Mouse (Mus musculus): Measurements from ENCODE around the gene Notch3. TPM values are rescaled to one million over a fixed set of nuclear protein-coding genes. Genes with fewer than 3 reads are reported as not detected.

Notch3 gene
- polyA plus RNA-seq, 1 experiment: 1.5 TPM

DNA sequence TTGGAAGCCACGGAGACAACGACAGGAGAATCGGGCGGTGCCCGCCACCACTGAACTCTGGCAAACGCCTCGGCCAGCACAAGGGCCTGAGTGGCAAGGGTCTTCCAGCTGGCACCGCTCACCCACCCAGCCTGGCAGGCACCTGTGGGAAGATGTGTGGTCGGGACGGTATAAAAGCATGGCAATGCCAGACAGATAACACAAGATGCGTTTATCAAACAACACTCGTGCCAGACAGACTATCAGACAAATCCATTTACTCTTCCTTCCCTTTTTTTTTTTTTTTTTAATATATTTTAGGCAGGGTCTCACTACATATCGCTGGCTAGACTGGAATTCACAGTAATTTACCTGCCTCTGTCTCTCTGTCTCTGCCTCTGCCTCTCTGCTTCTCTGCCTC, 7.8 kb downstream of the Notch3 start:
- H3K4me1 ChIP-seq (ENCODE audit: control insufficient read depth, insufficient read depth, low read length): peaks cover 10% of the 10 kb centered on the region
- H3K4me3 ChIP-seq (ENCODE audit: control insufficient read depth, low read depth, low read length): no peak overlapping the region
- no peaks in the 10 kb centered on the region for H3K36me3 ChIP-seq (ENCODE audit: control insufficient read depth, insufficient read depth, low read length)
- no peak for TF ChIP-seq CTCF (IDR thresholded peaks at IDR 0.05; ENCODE audit: control insufficient read depth, insufficient read depth, insufficient replicate concordance, low read depth, low read length)
- no peak for TF ChIP-seq POLR2A (IDR thresholded peaks at IDR 0.05; ENCODE audit: control insufficient read depth, low read depth, low read length)
- no peak overlapping the region for H3K27ac ChIP-seq (ENCODE audit: control insufficient read depth, insufficient read depth, low read depth, low read length)
- no peaks in the 10 kb centered on the region for H3K27me3 ChIP-seq (ENCODE audit: control insufficient read depth, insufficient read depth, low read length)

DNA sequence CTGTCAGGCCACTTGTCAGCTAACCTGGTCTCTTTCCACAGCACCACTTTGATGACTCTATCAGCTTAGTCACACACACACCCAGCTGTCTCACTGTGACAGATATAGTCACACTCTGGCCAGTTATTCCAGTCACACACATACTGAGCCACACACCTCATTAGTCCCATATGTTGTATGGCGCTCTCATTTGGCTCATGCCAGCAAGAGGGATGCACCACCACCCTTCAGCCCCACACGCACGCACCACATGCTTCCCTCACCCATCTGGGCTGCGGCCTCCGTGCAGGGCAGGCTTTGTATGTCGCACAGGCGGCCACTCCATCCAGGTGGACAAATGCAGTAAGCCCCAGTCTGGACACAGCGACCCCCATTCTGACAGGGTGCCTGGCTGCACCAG, 19.9 kb downstream of the Notch3 start:
- H3K4me1 ChIP-seq (ENCODE audit: control insufficient read depth, insufficient read depth, low read length): peaks cover 7% of the 10 kb centered on the region

DNA sequence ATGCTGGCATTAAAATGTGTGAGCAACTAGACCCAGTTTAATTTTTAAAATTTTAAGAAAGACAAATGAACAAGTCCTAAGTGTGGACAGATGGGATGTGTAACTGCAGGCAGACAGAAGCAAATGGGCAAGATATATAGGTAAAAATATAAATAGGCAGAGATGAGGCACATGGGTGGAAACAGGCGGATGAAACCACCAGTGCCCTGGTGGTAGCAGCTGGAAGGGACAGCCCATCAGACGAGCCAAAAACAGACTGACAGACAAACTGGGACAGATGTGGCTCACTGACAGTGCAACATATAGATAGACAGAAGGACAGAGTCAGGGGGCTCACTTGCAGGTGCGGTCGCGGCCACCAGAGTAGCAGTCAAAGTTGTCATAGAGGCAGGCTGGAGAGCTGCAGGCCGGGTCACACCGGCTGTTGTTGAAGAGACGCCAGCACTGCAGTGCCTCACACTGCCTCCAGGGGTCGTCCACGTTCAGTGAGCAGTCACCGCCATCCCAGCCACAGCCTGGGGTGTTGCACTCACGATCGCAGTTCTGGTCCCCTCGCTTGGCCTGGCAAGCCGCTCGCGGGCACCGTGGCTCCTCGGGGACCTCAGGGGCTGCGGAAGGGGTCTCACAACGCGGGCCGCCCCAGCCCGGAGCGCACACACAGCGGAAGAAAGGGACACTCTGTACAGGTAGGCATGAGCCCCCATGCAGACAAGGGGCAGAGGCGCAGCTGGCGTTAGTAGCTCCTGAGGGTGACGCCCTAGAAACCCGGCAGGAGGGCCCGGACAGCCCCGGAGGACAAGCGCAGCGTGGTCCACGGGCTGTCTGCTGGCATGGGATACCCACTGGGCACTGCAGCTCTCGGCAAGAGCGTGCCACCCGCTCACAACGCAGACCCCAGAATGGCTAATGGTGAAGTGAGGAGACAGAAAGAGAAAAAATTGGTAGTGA, 23.5 kb downstream of the Notch3 start:
- H3K4me1 ChIP-seq (ENCODE audit: control insufficient read depth, insufficient read depth, low read length): peaks cover 13% of the 10 kb centered on the region
- TF ChIP-seq POLR2A (IDR thresholded peaks at IDR 0.05; ENCODE audit: control insufficient read depth, low read depth, low read length) (no peak), CTCF (IDR thresholded peaks at IDR 0.05; ENCODE audit: control insufficient read depth, insufficient read depth, insufficient replicate concordance, low read depth, low read length) (peak; percentile 86; the same call in 1 of the 2 replicates)
- no peaks in the 10 kb centered on the region for H3K27me3 ChIP-seq (ENCODE audit: control insufficient read depth, insufficient read depth, low read length)
- H3K4me3 ChIP-seq (ENCODE audit: control insufficient read depth, low read depth, low read length): peak overlapping the region; percentile 70
- H3K36me3 ChIP-seq (ENCODE audit: control insufficient read depth, insufficient read depth, low read length): no peaks in the 10 kb centered on the region
- H3K27ac ChIP-seq (ENCODE audit: control insufficient read depth, insufficient read depth, low read depth, low read length): no peak overlapping the region

More for the DNA sequence above, 19.9 kb downstream of the Notch3 start:
- no peak overlapping the region for H3K27ac ChIP-seq (ENCODE audit: control insufficient read depth, insufficient read depth, low read depth, low read length)
- H3K36me3 ChIP-seq (ENCODE audit: control insufficient read depth, insufficient read depth, low read length): no peaks in the 10 kb centered on the region
- H3K27me3 ChIP-seq (ENCODE audit: control insufficient read depth, insufficient read depth, low read length): no peaks in the 10 kb centered on the region
- H3K4me3 ChIP-seq (ENCODE audit: control insufficient read depth, low read depth, low read length): no peak overlapping the region
- TF ChIP-seq CTCF (IDR thresholded peaks at IDR 0.05; ENCODE audit: control insufficient read depth, insufficient read depth, insufficient replicate concordance, low read depth, low read length) (no peak), POLR2A (IDR thresholded peaks at IDR 0.05; ENCODE audit: control insufficient read depth, low read depth, low read length) (no peak)

DNA sequence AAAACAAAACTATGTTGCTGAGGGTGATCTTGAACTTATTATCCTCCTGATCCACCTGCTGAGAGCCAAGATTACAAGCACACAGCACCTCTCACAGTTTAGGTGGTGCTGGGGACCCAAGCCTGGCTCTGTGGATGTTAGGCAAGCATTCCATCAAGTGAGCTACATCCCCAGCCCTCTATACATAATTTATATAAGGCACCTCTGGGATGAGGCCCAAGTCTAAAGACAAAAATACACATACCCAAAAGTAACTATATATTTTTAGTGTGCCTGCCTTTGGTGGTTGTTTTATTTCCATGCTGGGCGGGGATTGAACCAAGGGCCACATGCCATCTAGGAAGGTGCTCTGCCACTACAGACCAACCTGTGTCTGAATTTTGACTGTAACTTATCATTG, 24.4 kb downstream of the Notch3 start:
- H3K4me1 ChIP-seq (ENCODE audit: control insufficient read depth, insufficient read depth, low read length): peaks cover 13% of the 10 kb centered on the region
- no peaks in the 10 kb centered on the region for H3K27me3 ChIP-seq (ENCODE audit: control insufficient read depth, insufficient read depth, low read length)
- H3K36me3 ChIP-seq (ENCODE audit: control insufficient read depth, insufficient read depth, low read length): no peaks in the 10 kb centered on the region
- H3K27ac ChIP-seq (ENCODE audit: control insufficient read depth, insufficient read depth, low read depth, low read length): no peak overlapping the region
- TF ChIP-seq POLR2A (IDR thresholded peaks at IDR 0.05; ENCODE audit: control insufficient read depth, low read depth, low read length) (no peak), CTCF (IDR thresholded peaks at IDR 0.05; ENCODE audit: control insufficient read depth, insufficient read depth, insufficient replicate concordance, low read depth, low read length) (no peak)
- no peak overlapping the region for H3K4me3 ChIP-seq (ENCODE audit: control insufficient read depth, low read depth, low read length)

DNA sequence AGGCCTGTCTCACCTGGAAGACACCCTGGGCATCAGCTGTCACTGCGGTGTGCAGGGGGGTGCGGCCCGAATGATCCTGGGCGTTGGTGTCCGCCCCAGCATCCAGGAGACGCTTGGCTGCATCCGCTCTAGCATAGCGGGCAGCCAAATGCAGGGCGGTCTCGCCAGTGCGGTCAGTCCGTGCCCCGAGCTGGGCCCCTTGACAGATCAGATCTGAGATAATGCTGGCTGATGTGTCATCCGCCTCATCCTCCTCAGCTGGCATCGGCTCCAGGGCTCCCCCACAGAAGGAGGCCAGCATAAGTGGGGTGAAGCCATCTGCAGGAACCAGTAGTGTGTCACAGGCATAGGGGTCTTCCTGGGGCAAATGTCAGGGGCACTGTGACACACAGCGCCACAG, 33.3 kb downstream of the Notch3 start:
- Histone ChIP-seq H3K36me3 (ENCODE audit: control insufficient read depth, insufficient read depth, low read length) (no peaks in the 10 kb centered on the region), H3K4me3 (ENCODE audit: control insufficient read depth, low read depth, low read length) (no peak overlapping the region), H3K4me1 (ENCODE audit: control insufficient read depth, insufficient read depth, low read length) (no peaks in the 10 kb centered on the region), H3K27me3 (ENCODE audit: control insufficient read depth, insufficient read depth, low read length) (no peaks in the 10 kb centered on the region), H3K27ac (ENCODE audit: control insufficient read depth, insufficient read depth, low read depth, low read length) (no peak overlapping the region)
- no peak for TF ChIP-seq POLR2A (IDR thresholded peaks at IDR 0.05; ENCODE audit: control insufficient read depth, low read depth, low read length)
- TF ChIP-seq CTCF (IDR thresholded peaks at IDR 0.05; ENCODE audit: control insufficient read depth, insufficient read depth, insufficient replicate concordance, low read depth, low read length): no peak

DNA sequence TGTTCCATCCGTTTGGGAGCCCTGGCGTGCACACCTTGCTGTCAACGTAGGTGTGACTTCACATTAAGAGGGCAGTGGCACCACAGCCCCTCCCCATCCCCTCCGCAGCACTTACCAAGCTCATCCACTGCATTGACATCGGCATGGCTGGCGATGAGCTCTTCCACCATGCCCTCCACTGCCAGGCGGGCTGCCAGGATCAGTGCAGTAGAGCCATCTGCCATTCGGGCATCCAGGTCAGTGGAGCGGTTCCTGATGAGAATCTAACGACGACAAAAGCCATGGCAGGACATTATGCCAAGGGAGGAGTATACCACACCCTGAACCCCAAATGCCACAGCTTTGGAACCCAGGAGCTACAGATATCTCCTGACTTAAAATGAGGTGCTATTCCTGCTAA, 34.6 kb downstream of the Notch3 start:
- Histone ChIP-seq H3K27ac (ENCODE audit: control insufficient read depth, insufficient read depth, low read depth, low read length) (no peak overlapping the region), H3K36me3 (ENCODE audit: control insufficient read depth, insufficient read depth, low read length) (no peaks in the 10 kb centered on the region)

DNA sequence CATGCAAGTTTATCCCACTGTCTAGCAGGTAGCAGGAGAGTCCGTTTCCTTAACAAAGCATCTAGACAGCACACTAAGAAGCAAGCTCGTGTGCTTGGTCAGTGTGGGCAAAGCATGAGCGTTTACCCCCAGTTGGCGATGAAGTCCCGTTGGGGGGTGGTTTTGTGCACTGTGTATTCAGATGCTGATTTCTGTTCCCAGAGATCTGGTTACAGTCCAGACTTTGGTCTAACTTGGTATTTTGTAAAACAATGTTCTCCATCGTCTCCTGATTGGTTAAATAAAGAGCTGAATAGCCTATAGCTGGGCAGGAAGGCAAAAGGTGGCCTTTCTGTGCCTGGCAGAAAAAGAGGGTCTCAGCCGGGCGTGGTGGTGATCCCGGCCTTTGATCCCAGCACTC, 36.1 kb downstream of the Notch3 start:
- H3K27me3 ChIP-seq (ENCODE audit: control insufficient read depth, insufficient read depth, low read length): no peaks in the 10 kb centered on the region
- no peaks in the 10 kb centered on the region for H3K4me1 ChIP-seq (ENCODE audit: control insufficient read depth, insufficient read depth, low read length)
- H3K27ac ChIP-seq (ENCODE audit: control insufficient read depth, insufficient read depth, low read depth, low read length): no peak overlapping the region
- no peaks in the 10 kb centered on the region for H3K36me3 ChIP-seq (ENCODE audit: control insufficient read depth, insufficient read depth, low read length)
- no peak overlapping the region for H3K4me3 ChIP-seq (ENCODE audit: control insufficient read depth, low read depth, low read length)
- no peak for TF ChIP-seq POLR2A (IDR thresholded peaks at IDR 0.05; ENCODE audit: control insufficient read depth, low read depth, low read length)
- TF ChIP-seq CTCF (IDR thresholded peaks at IDR 0.05; ENCODE audit: control insufficient read depth, insufficient read depth, insufficient replicate concordance, low read depth, low read length): no peak

More for the DNA sequence above, 34.6 kb downstream of the Notch3 start:
- H3K4me1 ChIP-seq (ENCODE audit: control insufficient read depth, insufficient read depth, low read length): no peaks in the 10 kb centered on the region
- TF ChIP-seq CTCF (IDR thresholded peaks at IDR 0.05; ENCODE audit: control insufficient read depth, insufficient read depth, insufficient replicate concordance, low read depth, low read length) (no peak), POLR2A (IDR thresholded peaks at IDR 0.05; ENCODE audit: control insufficient read depth, low read depth, low read length) (no peak)
- no peak overlapping the region for H3K4me3 ChIP-seq (ENCODE audit: control insufficient read depth, low read depth, low read length)
- H3K27me3 ChIP-seq (ENCODE audit: control insufficient read depth, insufficient read depth, low read length): no peaks in the 10 kb centered on the region
